Mouse (Mus musculus) layer of hippocampus, adult 8-10 months (tissue): ENCODE data around the gene Gm17349. TPM values are rescaled to one million over a fixed set of nuclear protein-coding genes. Genes with fewer than 3 reads are reported as not detected.
A peak's percentile ranks its signal among the peaks of the same experiment; 100 is the strongest.

Experiments
- DNase-seq, 2 experiments: peaks; one replicate each; pipeline ENCODE4 v3.0.0; 2022; ENCODE audit warnings: low spot score in 2 of 2
- total RNA-seq, 4 experiments: library from RNA; stranded (reverse); gene quantifications; 2 replicates each; pipeline ENCODE4 v1.2.4; 2022

Gene Gm17349
- total RNA-seq, 4 experiments from 2014 or later, result 4.6 to 6.4 (median 5.5) TPM

DNA sequence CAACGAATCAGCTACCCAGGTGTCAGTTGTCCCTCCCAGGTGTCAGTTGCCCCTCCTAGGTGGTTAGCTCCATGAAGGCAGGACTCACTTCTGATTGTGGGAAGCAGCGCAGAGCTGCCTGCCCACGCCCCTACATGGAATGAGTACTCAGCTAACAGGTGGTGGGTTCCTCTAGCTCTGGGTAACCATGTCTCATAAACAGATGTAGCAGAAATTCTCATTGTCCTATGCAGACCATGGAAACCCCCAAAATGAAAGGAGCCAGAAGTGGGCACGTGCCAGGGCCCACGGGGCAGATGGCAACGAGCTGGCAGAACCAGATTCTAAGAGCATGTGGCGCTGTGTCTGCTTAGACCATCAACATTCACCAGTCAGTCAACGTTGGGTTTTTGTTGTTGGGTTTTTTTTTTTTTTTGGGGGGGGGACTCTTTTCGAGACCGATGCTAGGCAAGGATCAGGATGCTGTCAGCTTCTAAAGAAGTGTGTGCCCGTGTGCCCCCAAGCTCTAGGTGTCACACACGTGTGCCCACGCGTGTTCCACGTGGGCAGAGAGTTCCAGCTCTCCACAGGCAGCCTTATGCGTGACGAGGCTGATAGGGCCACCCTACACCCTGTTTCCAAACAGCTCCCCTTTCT lies 41.2 kb downstream of the Gm17349 start:
- peak; percentile 66 to 69 for DNase-seq

DNA sequence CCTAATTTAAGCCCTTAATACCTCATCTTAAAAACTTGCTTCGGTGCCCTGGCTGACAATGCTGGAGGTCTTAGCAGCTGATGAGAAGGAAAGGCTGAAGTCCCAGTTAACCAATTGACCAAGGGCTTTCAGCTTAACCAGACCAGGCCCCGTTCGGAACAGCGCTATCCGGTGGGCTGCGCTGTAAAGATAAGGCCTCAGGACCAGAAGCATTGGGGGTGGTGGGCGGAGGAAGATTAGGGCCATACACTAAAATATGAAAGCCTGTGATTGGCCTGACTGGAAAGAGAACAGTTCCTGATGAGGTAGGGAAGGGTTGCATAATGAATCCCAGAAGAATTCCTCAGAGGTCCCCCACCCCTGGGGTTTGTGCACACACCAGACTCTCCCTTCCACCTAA lies 42.9 kb downstream of the Gm17349 start:
- no peak for DNase-seq

DNA sequence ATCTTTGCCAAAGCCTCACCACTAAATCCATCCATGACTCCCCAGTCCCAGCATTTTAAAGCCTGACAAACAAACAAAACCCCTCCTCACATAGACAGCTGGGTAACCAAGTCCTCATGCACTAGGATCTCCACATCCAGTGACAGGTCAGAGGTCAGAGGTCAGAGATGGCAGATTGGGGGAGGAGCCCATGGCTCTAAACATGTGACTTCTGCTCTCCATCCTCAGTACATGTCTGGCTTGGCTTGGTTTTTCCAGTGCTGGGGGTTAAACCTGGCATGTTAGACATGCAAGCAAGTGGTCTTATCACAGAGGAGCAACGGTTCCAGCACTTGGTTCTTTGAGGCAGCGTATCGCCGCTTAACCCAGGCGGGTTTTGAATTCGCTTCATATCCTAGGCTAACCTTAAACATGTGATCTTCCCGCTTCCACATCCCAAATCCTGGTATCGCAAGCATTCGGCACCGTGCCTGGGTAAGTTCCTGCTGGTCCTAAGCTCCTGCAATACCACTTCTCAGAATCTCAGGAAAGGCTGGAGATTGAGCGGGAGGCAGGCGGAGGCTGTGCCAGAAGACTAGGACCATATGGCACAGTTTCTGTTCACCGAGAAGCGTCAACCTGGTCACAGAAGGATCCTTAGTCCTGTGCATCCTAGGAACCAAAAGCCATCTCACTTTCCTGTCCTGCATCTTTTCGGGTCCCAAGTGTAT lies 44.0 kb downstream of the Gm17349 start:
- DNase-seq, result no peak

DNA sequence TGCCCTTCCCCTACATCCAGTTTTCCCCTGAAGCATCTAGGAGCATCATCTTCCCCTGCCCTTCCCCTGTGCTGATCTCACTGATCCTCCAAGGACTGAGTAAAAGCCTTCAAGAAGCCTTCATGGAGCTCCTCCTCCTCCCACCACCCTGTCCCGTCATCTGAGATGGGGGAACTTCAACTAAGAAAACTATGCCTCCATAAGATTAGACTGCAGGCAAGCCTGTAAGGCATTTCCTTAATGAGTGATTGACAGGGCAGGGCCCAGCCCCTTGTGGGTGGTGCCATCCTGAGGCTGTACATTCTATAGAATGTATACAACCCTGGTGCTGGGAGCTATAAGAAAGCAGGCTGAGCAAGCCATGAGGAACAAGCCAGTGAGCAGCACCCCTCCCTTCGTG lies 46.9 kb downstream of the Gm17349 start:
- no peak for DNase-seq

DNA sequence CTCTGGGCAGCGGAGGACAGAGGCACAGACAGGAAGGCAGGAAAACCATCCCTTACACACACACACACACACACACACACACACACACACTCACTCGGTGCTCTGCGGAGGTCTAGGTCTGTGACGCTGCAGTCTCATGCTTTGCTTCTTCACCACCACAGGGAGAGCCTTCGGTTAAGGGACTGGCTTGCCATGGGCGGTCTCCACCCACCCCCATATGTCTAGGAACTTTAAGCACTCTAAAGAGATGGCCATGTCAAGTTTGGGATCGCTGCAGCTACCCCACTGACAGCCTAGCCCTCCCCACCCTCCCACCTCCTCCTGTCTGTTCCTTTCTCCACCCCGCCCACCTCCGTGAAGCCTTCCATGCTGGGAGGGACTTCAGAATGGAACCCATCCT lies 49.3 kb downstream of the Gm17349 start:
- no peak for DNase-seq

DNA sequence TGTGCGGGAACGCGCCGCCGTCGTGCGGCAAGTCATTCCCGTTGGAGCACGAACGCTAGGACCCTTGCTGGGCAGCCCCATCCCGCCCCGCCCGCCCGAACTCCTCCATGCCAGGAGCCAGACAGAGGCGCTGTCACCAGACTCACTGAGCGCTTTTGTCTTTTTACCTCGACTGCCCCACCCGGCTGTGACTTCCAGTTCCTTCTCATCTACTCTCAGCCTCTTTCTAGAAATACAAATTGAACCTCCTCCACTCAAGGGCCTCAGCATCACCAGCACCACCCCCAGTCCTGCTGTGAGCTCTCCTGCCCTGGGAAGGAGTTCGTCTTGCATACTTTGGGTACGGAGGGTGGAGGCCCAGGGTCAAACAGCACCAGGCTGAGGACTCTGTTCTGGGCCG lies 51.4 kb downstream of the Gm17349 start:
- DNase-seq, result no peak

DNA sequence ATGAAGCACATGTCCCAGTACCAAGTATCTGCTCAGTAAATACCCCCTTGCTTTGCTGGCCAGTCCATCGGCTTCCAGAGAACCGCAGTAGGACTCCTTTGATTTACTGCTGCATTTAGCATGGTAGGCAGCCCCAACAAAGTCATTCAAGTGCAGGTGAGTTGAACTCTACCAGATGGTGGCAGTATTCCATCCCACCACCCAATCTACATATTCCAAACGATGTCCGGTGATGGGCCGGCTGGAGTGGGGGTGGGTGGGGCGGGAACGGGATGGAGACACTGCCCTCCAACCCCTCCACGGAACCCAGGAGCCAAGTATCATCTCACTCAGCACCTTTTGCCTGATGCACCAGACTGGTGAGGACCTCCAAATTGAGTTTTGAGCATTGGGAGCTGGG lies 52.0 kb downstream of the Gm17349 start:
- no peak for DNase-seq

Other genes starting within 250 kb of the Gm17349 start
- gene Nckap5l, start 247.7 kb downstream of the Gm17349 start, total RNA-seq, result 10 to 100 TPM; 15.5 to 24.3 (median 19.8) TPM
- 1 to 10 TPM; 4.9 to 6.1 (median 5.3) TPM for gene Bcdin3d, start 230.8 kb downstream of the Gm17349 start, total RNA-seq
- gene Faim2, start 177.3 kb downstream of the Gm17349 start, total RNA-seq, result 100 to 1,000 TPM; 370 to 420 (median 399) TPM
- under 1 TPM in 1 of 4 experiments, not detected in 3; 0.32 TPM for gene Aqp2, start 126.4 kb downstream of the Gm17349 start, total RNA-seq
- gene Aqp5, start 114.7 kb downstream of the Gm17349 start, total RNA-seq, result not detected
- under 1 TPM in 1 of 4 experiments, not detected in 3; 0.36 TPM for gene Aqp6, start 104.1 kb downstream of the Gm17349 start, total RNA-seq
- 1 to 10 TPM; 4.0 to 6.1 (median 4.8) TPM for gene Racgap1, start 53.8 kb downstream of the Gm17349 start, total RNA-seq
- gene Asic1, start 35.1 kb downstream of the Gm17349 start, total RNA-seq, result 10 to 100 TPM; 29.0 to 38.6 (median 34.0) TPM
- 100 to 1,000 TPM; 106 to 125 (median 113) TPM for gene Smarcd1, start 3.4 kb downstream of the Gm17349 start, total RNA-seq
- gene Gpd1, start 12.0 kb upstream of the Gm17349 start, total RNA-seq, result 100 to 1,000 TPM; 102 to 138 (median 117) TPM
- 100 to 1,000 TPM; 103 to 125 (median 111) TPM for gene Cox14, start 20.1 kb upstream of the Gm17349 start, total RNA-seq
- 10 to 100 TPM; 24.9 to 34.7 (median 31.4) TPM for gene Cers5, start 67.4 kb upstream of the Gm17349 start, total RNA-seq
- gene Lima1, start 170.0 kb upstream of the Gm17349 start, total RNA-seq, result 10 to 100 TPM; 11.0 to 14.6 (median 13.1) TPM